Mouse (Mus musculus) forebrain, postnatal 0 days (tissue): Measurements from ENCODE around the gene Pdlim3. TPM values are rescaled to one million over a fixed set of nuclear protein-coding genes. Genes with fewer than 3 reads are reported as not detected.

Source experiments
- ATAC-seq: fragments of 200-750 bp; cut with Nextera tagmentation; 2 replicates; pipeline ENCODE4 v1.8.0; 2017; ENCODE audit warnings: mild to moderate bottlenecking, moderate library complexity
- DNase-seq: peaks from one replicate; pipeline ENCODE4 v3.0.0-alpha.2; 2015
- H3K27ac ChIP-seq: fragments of 300-500 bp; sonication (generic); 2 replicates; pipeline ENCODE4 v1.5.1; 2014; ENCODE audit warnings: low read depth, mild to moderate bottlenecking, antibody characterized with exemption, low read length, moderate library complexity, mixed read lengths
- H3K27me3 ChIP-seq: fragments of 300-500 bp; sonication (generic); 2 replicates; pipeline ENCODE4 v1.6.1; 2014; ENCODE audit warnings: mild to moderate bottlenecking, low read length, mixed read lengths; ENCODE audit not compliant: insufficient read depth
- H3K36me3 ChIP-seq: fragments of 300-500 bp; sonication (generic); 2 replicates; pipeline ENCODE4 v1.6.1; 2014; ENCODE audit warnings: mild to moderate bottlenecking, moderate library complexity; ENCODE audit not compliant: insufficient read depth
- H3K4me1 ChIP-seq: fragments of 300-500 bp; sonication (generic); 2 replicates; pipeline ENCODE4 v1.6.1; 2014; ENCODE audit warnings: antibody characterized with exemption; ENCODE audit not compliant: insufficient read depth
- H3K4me2 ChIP-seq: fragments of 300-500 bp; sonication (generic); 2 replicates; pipeline ENCODE4 v1.6.1; 2014; ENCODE audit warnings: low read depth, mild to moderate bottlenecking, moderate library complexity
- H3K4me3 ChIP-seq: fragments of 300-500 bp; sonication (generic); 2 replicates; pipeline ENCODE4 v1.5.1; 2014; ENCODE audit warnings: low read depth, low read length, mixed read lengths
- H3K9ac ChIP-seq: fragments of 300-500 bp; sonication (generic); 2 replicates; pipeline ENCODE4 v1.6.1; 2014; ENCODE audit warnings: mild to moderate bottlenecking
- H3K9me3 ChIP-seq: fragments of 300-500 bp; sonication (generic); 2 replicates; pipeline ENCODE4 v1.6.1; 2016; ENCODE audit warnings: low read length
- CTCF ChIP-seq: sonication (generic); IDR thresholded peaks from 2 replicates; pipeline ENCODE4 v1.5.1; 2016; ENCODE audit warnings: antibody characterized with exemption, control low read depth, low read depth
- WGBS: fragments of 180-500 bp; shearing (Covaris S2); extraction: QIAGEN DNeasy Blood & Tissue Kit; methylation state at CpG from one replicate; pipeline ENCODE4 v1.1.7; 2014; 5-methylcytosine and 5-hydroxymethylcytosine counted together
- polyA plus RNA-seq: library from polyadenylated mRNA; unstranded; fragments of >200 nt; fragmentation: Nextera tagmentation; extraction: Ambion mirVana; gene quantifications from 2 replicates; pipeline ENCODE4 v1.2.1, GENCODE M21; 2015
- total RNA-seq: library from RNA; depleted of rRNA; stranded (reverse); fragments of >200 nt; gene quantifications from 2 replicates; pipeline ENCODE4 v1.2.3, GENCODE M21; 2014

The Pdlim3 gene
- total and polyA plus RNA-seq, 2 experiments from 2014 or later, result 4.8 to 5.8 TPM

- no peak for TF ChIP-seq CTCF
- Histone ChIP-seq H3K9me3 (0 out of 2 replicates have a peak, but pooled peaks cover 4% of the 10 kb centered on the region), H3K4me1 (peaks cover 5% of the 10 kb centered on the region; the same call in 1 of the 2 replicates), H3K27ac (no peak overlapping the region), H3K9ac (no peak overlapping the region), H3K4me3 (no peak overlapping the region), H3K36me3 (no peaks in the 10 kb centered on the region), H3K27me3 (peaks cover 17% of the 10 kb centered on the region), H3K4me2 (no peak overlapping the region)
- 94% methylated on average over 8 of the region's 8 CpGs for WGBS
- no peak for DNase-seq
- ATAC-seq, result no peak
Measured at GRCm38 (mm10) chr8:45881726-45882125, 3.5 kb upstream of the Pdlim3 start.

GRCm38 (mm10) chr8:45883793-45884192 is 1.5 kb upstream of the Pdlim3 start:
- DNase-seq (no peak), ATAC-seq (no peak)
- peaks cover 5% of the 10 kb centered on the region; the same call in 1 of the 2 replicates for H3K4me1 ChIP-seq
- no peak overlapping the region for H3K27ac ChIP-seq
- TF ChIP-seq CTCF, result no peak
- 0 out of 2 replicates have a peak, but pooled peaks cover 4% of the 10 kb centered on the region for H3K9me3 ChIP-seq
- peaks cover 17% of the 10 kb centered on the region for H3K27me3 ChIP-seq
- H3K4me2 ChIP-seq, result no peak overlapping the region
- H3K36me3 ChIP-seq, result no peaks in the 10 kb centered on the region
- 55% methylated on average over 4 of the region's 4 CpGs for WGBS
- H3K9ac ChIP-seq, result no peak overlapping the region
- no peak overlapping the region for H3K4me3 ChIP-seq

GRCm38 (mm10) chr8:45884552-45884951 is 709 bp upstream of the Pdlim3 start:
- ATAC-seq, result no peak
- peak overlapping the region; percentile 40 for H3K9ac ChIP-seq

GRCm38 (mm10) chr8:45885775-45886174 is 514 bp downstream of the Pdlim3 start:
- peak overlapping the region; percentile 40; the same call in 1 of the 2 replicates for H3K9ac ChIP-seq
- H3K4me3 ChIP-seq, result peak overlapping the region; percentile 37
- H3K4me2 ChIP-seq, result peak overlapping the region; percentile 73
- peak; percentile 63 for ATAC-seq
- TF ChIP-seq CTCF, result peak; percentile 43
- H3K9me3 ChIP-seq, result no peaks in the 10 kb centered on the region
- no peak for DNase-seq
- H3K36me3 ChIP-seq, result no peaks in the 10 kb centered on the region
- 46% methylated on average over 2 of the region's 2 CpGs for WGBS
- H3K27ac ChIP-seq, result no peak overlapping the region
- H3K4me1 ChIP-seq, result peaks cover 5% of the 10 kb centered on the region; the same call in 1 of the 2 replicates
- H3K27me3 ChIP-seq, result peaks cover 17% of the 10 kb centered on the region

More at GRCm38 (mm10) chr8:45884552-45884951, 709 bp upstream of the Pdlim3 start:
- Histone ChIP-seq H3K36me3 (no peaks in the 10 kb centered on the region), H3K9me3 (0 out of 2 replicates have a peak, but pooled peaks cover 4% of the 10 kb centered on the region), H3K4me3 (peak overlapping the region; percentile 37), H3K27me3 (peaks cover 17% of the 10 kb centered on the region), H3K4me2 (peak overlapping the region; percentile 73), H3K27ac (no peak overlapping the region), H3K4me1 (peaks cover 5% of the 10 kb centered on the region; the same call in 1 of the 2 replicates)
- 12% methylated on average over 13 of the region's 13 CpGs for WGBS
- TF ChIP-seq CTCF, result peak; percentile 23; the same call in 1 of the 2 replicates
- DNase-seq, result no peak

GRCm38 (mm10) chr8:45889737-45890136 is 4.5 kb downstream of the Pdlim3 start:
- Histone ChIP-seq H3K27ac (no peak overlapping the region), H3K27me3 (peaks cover 9% of the 10 kb centered on the region), H3K4me3 (no peak overlapping the region), H3K9ac (no peak overlapping the region), H3K4me1 (peaks cover 5% of the 10 kb centered on the region; the same call in 1 of the 2 replicates), H3K36me3 (no peaks in the 10 kb centered on the region), H3K9me3 (no peaks in the 10 kb centered on the region), H3K4me2 (no peak overlapping the region)
- 95% methylated on average over 7 of the region's 7 CpGs for WGBS
- no peak for ATAC-seq
- no peak for TF ChIP-seq CTCF
- no peak for DNase-seq

GRCm38 (mm10) chr8:45896590-45896989 is 11.3 kb downstream of the Pdlim3 start:
- TF ChIP-seq CTCF, result no peak
- H3K4me1 ChIP-seq, result no peaks in the 10 kb centered on the region
- whole genome bisulfite sequencing, result 86% methylated on average over 3 of the region's 3 CpGs
- DNase-seq (no peak), ATAC-seq (no peak)
- H3K9ac ChIP-seq, result no peak overlapping the region
- no peak overlapping the region for H3K27ac ChIP-seq
- no peaks in the 10 kb centered on the region for H3K9me3 ChIP-seq
- no peaks in the 10 kb centered on the region for H3K36me3 ChIP-seq
- H3K4me3 ChIP-seq, result no peak overlapping the region
- no peaks in the 10 kb centered on the region for H3K27me3 ChIP-seq
- no peak overlapping the region for H3K4me2 ChIP-seq

GRCm38 (mm10) chr8:45899783-45900182 is 14.5 kb downstream of the Pdlim3 start:
- no peak for TF ChIP-seq CTCF
- WGBS, result 52% methylated on average over 3 of the region's 3 CpGs
- H3K27ac ChIP-seq, result no peak overlapping the region
- DNase-seq (no peak), ATAC-seq (peak; percentile 59)
- no peak overlapping the region for H3K4me3 ChIP-seq
- H3K36me3 ChIP-seq, result no peaks in the 10 kb centered on the region
- H3K4me2 ChIP-seq, result no peak overlapping the region
- no peaks in the 10 kb centered on the region for H3K9me3 ChIP-seq
- no peaks in the 10 kb centered on the region for H3K4me1 ChIP-seq
- H3K27me3 ChIP-seq, result no peaks in the 10 kb centered on the region; the same call in 1 of the 2 replicates
- H3K9ac ChIP-seq, result no peak overlapping the region
